Mouse (Mus musculus) heart, postnatal 10 days (tissue): Measurements from ENCODE around the gene Igfbp5. TPM values are rescaled to one million over a fixed set of nuclear protein-coding genes. Genes with fewer than 3 reads are reported as not detected.

ENCODE experiments used
- DNase-seq, 2 experiments: peaks; one replicate each; pipeline ENCODE4 v3.0.0; 2021
- intact Hi-C: fragments of 180-260 bp; cut with DNase I; formaldehyde crosslinking; loops from one replicate; pipeline ENCODE4 v1.15.1; 2025
- total RNA-seq, 2 experiments: library from RNA; stranded (reverse); gene quantifications; 2 replicates each; pipeline ENCODE4 v1.2.3; 2021

The Igfbp5 gene
- total RNA-seq, 2 experiments from 2014 or later, result 152 to 192 TPM

- intact Hi-C loops, result no loop called here
- DNase-seq, result no peak
Measured at GRCm38 (mm10) chr1:72815616-72816015, 59.1 kb downstream of the Igfbp5 start.

GRCm38 (mm10) chr1:72815184-72815583 lies 59.5 kb downstream of the Igfbp5 start:
- no peak for DNase-seq
- intact Hi-C loops, result no loop called here

GRCm38 (mm10) chr1:72813639-72814403 lies 60.9 kb downstream of the Igfbp5 start:
- DNase-seq, result no peak
- intact Hi-C loops, result no loop called here

GRCm38 (mm10) chr1:72813089-72813638 lies 61.5 kb downstream of the Igfbp5 start:
- intact Hi-C loops, result no loop called here
- no peak for DNase-seq

- intact Hi-C loops, result no loop called here
- DNase-seq, result no peak
Measured at GRCm38 (mm10) chr1:72811061-72811460, 63.6 kb downstream of the Igfbp5 start.

GRCm38 (mm10) chr1:72809951-72810675 lies 64.6 kb downstream of the Igfbp5 start:
- intact Hi-C loops, result no loop called here

GRCm38 (mm10) chr1:72809304-72809703 lies 65.4 kb downstream of the Igfbp5 start:
- DNase-seq, result no peak
- intact Hi-C loops, result no loop called here

More at GRCm38 (mm10) chr1:72809951-72810675, 64.6 kb downstream of the Igfbp5 start:
- no peak for DNase-seq

Other genes starting within 250 kb of the Igfbp5 start
- not detected for gene Ankar, start 174.3 kb downstream of the Igfbp5 start, total RNA-seq
- 100 to 1,000 TPM; 828 to 840 TPM for gene Rpl37a, start 163.6 kb downstream of the Igfbp5 start, total RNA-seq
- 1 to 10 TPM in 1 of 2 experiments, under 1 TPM in 1; 0.86 to 2.1 TPM for gene Igfbp2, start 50.4 kb downstream of the Igfbp5 start, total RNA-seq
- not detected for gene Tnp1, start 141.0 kb upstream of the Igfbp5 start, total RNA-seq